Mouse (Mus musculus): Measurements from ENCODE around the gene Rrad.
A peak's percentile ranks its signal among the peaks of the same experiment; 100 is the strongest.

The Rrad gene

DNA sequence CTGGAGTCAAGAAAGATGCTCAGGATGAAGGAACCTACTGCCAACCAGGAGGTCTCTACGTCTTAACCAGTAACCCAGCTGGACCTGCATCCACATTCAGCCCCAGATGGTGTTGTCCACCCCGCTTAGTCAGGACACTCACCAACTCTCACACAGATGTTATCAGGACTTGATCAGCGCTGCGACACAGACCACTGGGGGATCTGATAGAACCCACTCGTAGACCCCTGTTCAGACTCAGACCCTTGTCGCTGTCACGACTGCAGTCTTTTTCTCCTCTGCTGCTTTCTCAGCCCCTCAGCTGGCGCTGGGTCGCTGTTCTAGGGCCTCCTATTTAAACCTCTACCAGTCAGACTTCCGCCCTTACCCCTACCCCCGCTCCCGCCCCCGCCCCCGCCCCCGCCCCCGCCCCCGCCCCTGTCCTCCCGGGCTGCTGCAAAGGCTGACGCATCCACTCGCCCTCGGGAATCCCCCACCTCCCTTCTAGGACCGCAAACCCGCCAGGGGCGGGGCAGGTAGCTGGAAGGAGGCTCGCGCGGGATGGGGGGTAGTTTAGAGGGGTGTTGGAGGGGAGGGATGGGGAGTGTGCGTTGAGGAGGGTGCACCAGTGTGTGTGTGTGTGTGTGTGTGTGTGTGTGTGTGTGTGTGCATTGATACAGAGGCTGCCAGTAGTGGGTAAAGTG lies at the start of gene Rrad:
Rrad (minus strand) TSS at position 347 of the 683 bp plus-strand sequence.
- TF ChIP-seq GATA4 (IDR thresholded peaks at IDR 0.05; ENCODE audit: insufficient replicate concordance, low read length) = no peak

DNA sequence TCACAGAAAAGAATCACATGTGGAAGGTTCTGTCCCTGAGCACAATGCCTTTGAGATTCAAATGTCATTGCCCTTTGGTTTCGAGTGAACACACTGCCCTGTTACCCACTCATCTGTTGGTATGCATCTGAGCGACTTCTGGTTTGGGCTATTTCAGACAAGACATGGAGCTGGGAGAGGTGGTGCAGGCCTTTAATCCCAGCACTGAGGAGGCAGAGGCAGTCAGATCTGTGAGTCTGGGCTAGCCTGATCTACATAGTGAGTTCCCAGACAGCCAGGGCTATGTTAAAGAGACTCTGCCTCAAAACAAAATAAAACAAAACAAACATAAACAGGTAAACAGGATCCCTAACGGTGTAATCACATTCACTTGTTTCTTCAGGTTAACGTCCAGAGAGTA lies 24.5 kb upstream of the Rrad start:
- TF ChIP-seq GATA4 (IDR thresholded peaks at IDR 0.05; ENCODE audit: insufficient replicate concordance, low read length) = no peak

DNA sequence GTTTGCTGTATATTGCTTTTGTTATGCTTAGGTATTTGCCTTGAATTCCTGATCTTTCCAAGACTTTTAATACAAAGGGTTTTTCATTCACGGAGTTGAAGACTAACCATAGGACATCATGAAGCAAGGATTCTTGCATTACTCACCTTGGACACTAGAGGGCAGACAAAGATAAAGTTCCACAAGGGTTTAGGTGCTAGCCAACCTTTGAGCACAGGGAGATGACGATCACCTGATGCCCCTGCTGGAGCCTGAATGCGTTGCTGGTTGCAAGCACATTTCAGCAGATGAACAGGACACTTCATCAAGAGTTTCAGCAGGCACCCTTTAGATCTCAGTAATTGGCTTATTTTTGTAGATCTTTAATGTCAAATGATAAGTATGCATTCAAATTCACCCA lies 23.9 kb upstream of the Rrad start:
- no peak for TF ChIP-seq GATA4 (IDR thresholded peaks at IDR 0.05; ENCODE audit: insufficient replicate concordance, low read length)

DNA sequence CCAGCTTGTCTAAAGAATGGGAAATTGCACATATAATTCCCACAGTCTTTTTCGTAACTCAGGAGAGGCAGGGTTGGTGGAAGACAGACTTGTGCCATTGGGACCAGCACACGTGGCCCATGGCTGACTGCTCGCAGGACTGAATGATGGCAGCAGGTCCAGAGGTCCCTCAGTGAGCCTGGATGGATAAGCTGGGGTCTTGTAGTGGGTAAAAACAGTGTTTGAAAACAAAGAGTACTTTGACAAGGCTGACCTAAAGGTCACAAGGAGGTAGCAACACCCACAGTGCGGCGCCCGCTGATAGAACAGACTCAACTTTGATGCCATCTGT lies 11.2 kb upstream of the Rrad start:
- TF ChIP-seq GATA4 (IDR thresholded peaks at IDR 0.05; ENCODE audit: insufficient replicate concordance, low read length) = no peak

DNA sequence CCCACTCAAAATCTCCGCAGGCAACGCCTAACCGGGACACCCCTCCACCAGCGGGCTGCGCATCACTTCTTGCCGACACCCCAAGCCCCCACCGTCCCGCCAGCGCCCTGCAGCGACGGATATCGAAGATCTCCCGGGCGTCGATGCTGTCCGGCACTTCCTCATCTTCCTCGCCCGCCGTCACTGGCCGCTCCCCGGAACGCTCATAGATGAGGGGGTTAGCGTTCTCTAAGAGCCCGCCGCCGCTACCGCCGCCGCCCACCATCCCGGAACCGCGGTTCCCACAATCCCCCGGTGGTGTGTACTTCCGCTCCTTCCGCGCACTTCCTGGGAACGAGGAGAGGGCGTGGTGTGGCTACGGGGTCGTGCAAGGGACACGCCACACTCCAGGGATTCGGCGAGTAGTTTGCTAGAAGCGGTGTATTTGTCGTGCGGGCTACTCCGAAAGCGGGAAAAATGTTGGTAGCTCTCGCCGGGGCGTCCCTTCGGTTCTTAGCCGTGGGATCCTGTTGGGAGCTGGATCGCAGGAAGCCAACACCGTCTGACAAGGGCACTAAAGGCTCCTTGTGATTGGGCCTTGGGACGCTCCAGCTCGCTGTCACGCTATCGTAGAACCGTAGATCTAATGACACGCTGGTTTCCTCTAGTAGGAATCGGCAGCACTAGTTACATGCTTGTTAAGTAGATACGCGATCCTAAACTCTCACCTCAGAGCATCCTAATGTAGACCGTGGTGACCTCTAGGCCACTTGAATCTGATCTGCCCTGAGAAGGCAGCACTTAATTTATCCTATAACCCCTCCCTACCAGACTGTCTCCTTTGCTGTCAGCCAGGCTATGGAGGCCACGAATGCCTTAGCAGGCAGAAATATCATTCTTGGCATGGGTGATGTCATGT lies 10.5 kb upstream of the Rrad start, which contains the start of gene Ciao2b:
Ciao2b (minus strand) TSS at position 540 of the 898 bp plus-strand sequence.
- TF ChIP-seq GATA4 (IDR thresholded peaks at IDR 0.05; ENCODE audit: insufficient replicate concordance, low read length) = peak; percentile 32; the same call in 1 of the 2 replicates

DNA sequence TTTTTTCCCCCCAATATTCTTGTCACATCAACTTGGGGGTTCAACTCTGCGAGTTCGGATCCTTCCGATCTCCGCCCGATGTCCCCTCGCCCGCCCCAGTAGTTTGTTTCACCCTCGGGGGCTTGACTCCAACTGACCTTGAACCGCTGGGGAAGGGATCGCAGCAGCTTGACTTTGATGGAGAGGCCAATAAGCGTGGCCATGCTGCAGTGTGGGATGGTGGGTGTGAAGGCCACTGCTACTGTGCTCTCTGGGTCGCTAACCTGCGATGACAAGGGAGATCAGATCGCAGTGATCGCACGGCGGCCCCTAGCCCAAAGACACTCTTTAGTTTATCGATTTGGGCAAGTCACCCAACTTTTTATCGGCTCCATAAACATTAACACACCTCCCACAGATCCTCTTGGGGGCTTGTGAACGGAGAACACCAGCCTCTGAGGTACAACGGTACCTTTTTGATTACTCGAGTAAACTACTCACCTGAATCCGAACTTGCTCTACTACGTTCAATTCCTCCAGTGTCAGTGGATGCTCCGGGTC lies 9.8 kb upstream of the Rrad start:
- TF ChIP-seq GATA4 (IDR thresholded peaks at IDR 0.05; ENCODE audit: insufficient replicate concordance, low read length) = no peak

DNA sequence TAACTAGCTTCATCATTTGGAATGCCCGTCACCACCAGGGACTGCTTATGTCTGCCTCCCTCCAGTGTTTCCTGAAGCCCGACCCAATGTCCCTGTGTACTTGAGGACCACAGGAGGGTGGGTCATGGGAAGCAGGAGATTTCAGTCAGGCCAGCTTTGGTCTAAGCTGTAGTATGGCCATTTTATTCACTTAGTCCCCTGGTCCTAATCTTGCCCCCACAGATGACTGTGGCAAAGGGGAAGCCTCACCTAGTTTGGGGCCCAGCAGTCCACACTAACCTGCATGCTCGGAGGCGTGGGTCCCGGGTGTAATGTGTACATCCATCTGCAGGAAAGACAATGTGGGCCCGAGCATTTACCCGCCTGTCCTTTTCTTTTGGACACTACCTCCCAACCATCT lies 9.1 kb upstream of the Rrad start:
- TF ChIP-seq GATA4 (IDR thresholded peaks at IDR 0.05; ENCODE audit: insufficient replicate concordance, low read length) = no peak

DNA sequence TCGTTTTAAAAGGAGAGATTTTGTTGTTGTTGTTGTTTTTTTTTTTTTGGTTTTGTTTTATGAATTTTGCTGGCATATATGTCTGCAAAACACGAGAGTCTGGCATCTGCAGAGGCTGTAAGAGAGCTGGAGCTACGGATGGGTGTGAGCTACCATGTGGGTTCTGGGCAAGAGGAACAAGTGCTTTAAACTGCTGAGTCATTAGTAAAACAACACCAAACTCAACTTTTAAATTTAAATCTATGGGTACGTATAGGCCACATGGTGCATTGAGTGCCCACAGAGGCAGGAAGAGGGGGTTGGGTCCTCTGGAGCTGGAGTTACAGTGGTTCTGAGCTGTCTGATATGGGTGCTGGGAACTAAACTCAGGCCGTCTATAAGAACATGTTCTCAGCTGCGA lies 6.9 kb upstream of the Rrad start:
- TF ChIP-seq GATA4 (IDR thresholded peaks at IDR 0.05; ENCODE audit: insufficient replicate concordance, low read length) = no peak

DNA sequence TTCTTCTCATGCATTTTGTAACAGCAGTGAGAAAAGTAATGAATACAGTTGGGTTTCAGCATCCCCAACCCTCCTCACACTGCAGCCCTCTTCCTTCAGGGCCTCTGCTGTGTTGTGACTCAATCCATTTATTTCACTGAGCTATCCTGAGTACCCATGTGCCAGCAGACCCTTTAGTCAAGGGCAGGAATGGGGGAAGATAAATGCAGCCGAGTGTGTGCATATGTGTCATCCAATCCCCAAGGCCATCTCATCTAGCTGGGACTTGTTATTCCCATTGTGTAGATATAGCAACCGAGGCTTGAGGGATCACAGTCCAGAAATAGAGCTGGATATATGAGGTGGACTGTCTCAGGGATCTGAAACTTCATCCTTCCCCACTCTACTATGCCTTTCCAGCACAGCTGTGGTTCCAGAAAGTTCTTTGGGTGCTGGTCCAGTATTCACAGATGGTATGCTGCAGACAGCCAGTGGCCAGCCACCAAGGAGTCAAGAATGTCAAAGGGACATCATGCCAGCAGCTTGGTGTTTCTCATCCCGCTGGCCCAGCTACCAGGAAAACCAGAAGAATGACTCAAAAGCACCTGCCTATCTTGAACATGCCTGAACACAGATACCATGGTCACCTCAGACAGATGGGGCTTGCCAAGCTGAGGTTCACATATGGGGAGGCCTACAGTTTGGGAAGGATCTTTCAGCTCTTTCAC lies 4.0 kb upstream of the Rrad start:
- TF ChIP-seq GATA4 (IDR thresholded peaks at IDR 0.05; ENCODE audit: insufficient replicate concordance, low read length) = no peak

DNA sequence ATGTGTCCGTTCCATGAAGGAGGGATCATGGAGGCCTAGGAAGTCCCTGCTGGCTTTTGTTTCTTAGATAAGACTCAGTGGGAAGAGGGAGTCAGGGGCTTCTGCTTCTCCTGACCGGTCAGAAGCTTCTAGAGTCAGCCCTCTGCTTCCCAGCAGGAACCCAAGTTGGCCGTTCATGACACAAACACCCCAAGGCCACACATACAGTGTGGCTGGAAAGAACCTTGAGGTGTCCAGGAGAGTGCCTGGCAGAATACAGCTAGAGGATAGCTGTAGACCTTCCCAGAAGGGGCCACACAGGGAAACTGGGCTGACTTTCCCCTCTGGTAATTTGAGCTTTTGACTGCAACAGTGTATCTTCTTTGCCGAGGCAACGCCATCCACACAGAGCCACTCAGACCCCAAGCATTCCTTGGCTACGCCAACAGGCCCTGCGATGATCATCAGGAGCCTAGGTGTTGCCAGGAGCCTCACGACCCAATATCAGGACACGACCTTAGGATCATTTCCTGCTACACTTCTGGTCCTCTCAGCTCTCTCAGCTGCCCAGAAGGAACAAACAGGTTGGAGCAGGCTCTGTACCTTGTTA lies 2.1 kb upstream of the Rrad start:
- no peak for TF ChIP-seq GATA4 (IDR thresholded peaks at IDR 0.05; ENCODE audit: insufficient replicate concordance, low read length)

DNA sequence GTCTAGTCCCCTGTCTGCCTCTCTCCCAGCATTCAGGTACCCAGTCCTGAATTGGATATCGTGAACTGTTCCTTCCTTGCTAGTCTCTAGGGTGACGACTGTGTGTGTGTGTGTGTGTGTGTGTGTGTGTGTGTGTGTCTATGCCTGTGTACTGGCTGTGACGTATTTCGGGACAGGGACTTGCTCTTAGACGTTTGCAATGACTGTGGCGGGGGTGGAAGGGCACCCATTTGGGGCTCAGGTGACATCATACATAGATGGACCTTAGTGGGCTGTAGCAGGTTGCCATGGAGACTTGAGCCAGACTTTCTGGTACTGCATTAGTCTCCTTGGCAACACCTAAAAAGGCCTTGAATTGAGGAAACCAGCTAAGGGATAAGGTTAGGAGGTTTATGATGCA lies 1.4 kb upstream of the Rrad start:
- TF ChIP-seq GATA4 (IDR thresholded peaks at IDR 0.05; ENCODE audit: insufficient replicate concordance, low read length) = no peak

DNA sequence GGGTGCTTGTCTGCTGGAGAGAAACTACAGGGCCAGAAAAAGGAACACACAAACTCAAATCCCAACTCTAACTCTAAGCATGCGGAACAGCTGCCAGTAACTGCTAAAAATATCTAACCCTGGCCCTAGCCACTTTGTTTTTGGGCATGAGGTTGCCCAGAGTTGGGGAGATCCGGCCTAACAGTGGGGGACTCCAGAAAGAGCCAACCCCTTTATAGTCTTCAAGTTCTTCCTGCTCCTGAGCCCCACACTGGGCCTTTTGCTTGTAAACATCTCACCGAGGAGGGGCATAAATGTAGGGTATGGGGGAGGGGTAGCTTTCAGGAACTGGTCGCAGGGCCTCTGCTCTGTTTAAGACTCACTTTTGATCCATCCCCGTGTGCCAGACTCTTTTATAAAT lies 848 bp upstream of the Rrad start:
- TF ChIP-seq GATA4 (IDR thresholded peaks at IDR 0.05; ENCODE audit: insufficient replicate concordance, low read length) = no peak

DNA sequence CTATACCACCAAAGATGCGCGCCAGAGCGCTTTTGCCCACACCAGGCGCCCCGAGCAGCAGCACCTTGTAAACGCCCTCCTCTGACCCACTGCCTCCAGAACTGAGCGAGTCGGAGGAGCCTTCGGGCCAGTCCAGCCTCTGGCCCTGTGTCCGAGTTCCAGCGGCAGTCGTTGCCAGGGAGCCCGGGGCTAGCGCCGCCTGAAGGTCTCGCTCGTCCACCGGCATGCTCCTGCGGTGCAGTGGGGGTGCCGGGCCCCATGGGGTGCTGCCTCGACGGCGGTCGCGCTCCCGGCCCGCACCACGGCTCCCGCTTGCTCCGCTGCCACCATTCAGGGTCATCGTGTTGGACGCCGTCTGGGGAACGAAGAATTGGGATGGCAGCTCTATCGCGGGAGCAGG lies 553 bp downstream of the Rrad start:
- no peak for TF ChIP-seq GATA4 (IDR thresholded peaks at IDR 0.05; ENCODE audit: insufficient replicate concordance, low read length)

DNA sequence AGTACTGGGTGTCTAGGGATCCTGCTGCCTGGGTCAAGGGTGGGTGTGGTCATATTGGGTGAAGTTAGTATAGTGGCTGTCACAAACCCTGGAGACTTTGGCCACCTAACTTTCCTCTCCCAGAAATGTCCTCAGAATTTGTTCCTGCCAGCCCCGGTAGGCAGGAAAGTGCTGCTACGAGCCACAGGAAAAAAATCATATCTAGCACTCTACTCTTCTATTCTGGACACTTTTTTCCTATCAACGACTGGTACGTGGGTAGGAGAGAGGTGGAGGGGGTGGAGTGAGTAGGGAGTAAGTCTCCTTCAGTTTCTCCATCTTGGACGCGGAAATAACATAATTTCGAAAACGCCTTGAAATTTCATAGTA lies 1.0 kb downstream of the Rrad start:
- TF ChIP-seq GATA4 (IDR thresholded peaks at IDR 0.05; ENCODE audit: insufficient replicate concordance, low read length) = no peak
